Mouse (Mus musculus) limb, embryonic 11.5 days (tissue): ENCODE results near the gene Nelfb. TPM values are rescaled to one million over a fixed set of nuclear protein-coding genes. Genes with fewer than 3 reads are reported as not detected.

Experiments
- ATAC-seq: fragments of 200-750 bp; cut with Nextera tagmentation; 2 replicates; pipeline ENCODE4 v1.8.0; 2017; ENCODE audit warnings: low read depth; ENCODE audit not compliant: insufficient number of reproducible peaks, low FRiP score, low TSS enrichment
- DNase-seq: peaks from one replicate; pipeline ENCODE4 v3.0.0-alpha.2; 2015; ENCODE audit warnings: low spot score
- H3K27ac ChIP-seq: fragments of 300-500 bp; sonication (generic); replicated peaks from 2 replicates; pipeline ENCODE4 v1.5.1; 2014; ENCODE audit warnings: low read depth, mild to moderate bottlenecking, low read length
- H3K27me3 ChIP-seq: fragments of 300-500 bp; sonication (generic); 2 replicates; pipeline ENCODE4 v1.6.1; 2014; ENCODE audit warnings: mild to moderate bottlenecking, low read length, mixed read lengths; ENCODE audit not compliant: control insufficient read depth, insufficient read depth
- H3K36me3 ChIP-seq: fragments of 300-500 bp; sonication (generic); 2 replicates; pipeline ENCODE4 v1.6.1; 2014; ENCODE audit warnings: mild to moderate bottlenecking, low read length, moderate library complexity, mixed read lengths; ENCODE audit not compliant: control insufficient read depth, insufficient read depth
- H3K4me1 ChIP-seq: fragments of 300-500 bp; sonication (generic); 2 replicates; pipeline ENCODE4 v1.6.1; 2014; ENCODE audit warnings: low read length, mixed read lengths; ENCODE audit not compliant: control insufficient read depth, insufficient read depth
- H3K4me2 ChIP-seq: fragments of 300-500 bp; sonication (generic); 2 replicates; pipeline ENCODE4 v1.6.1; 2014; ENCODE audit warnings: low read depth, mild to moderate bottlenecking, moderate library complexity; ENCODE audit not compliant: severe bottlenecking
- H3K4me3 ChIP-seq: fragments of 300-500 bp; sonication (generic); 2 replicates; pipeline ENCODE4 v1.5.1; 2014; ENCODE audit warnings: low read depth, low read length
- H3K9ac ChIP-seq: fragments of 300-500 bp; sonication (generic); 2 replicates; pipeline ENCODE4 v1.6.1; 2014; ENCODE audit warnings: mild to moderate bottlenecking, low read length
- H3K9me3 ChIP-seq: fragments of 300-500 bp; sonication (generic); 2 replicates; pipeline ENCODE4 v1.6.1; 2016; ENCODE audit warnings: low read length; ENCODE audit not compliant: control insufficient read depth
- whole genome bisulfite sequencing: fragments of 180-500 bp; shearing (Covaris S2); extraction: QIAGEN DNeasy Blood & Tissue Kit; methylation state at CpG from one replicate; pipeline ENCODE4 v1.1.7; 2014; 5-methylcytosine and 5-hydroxymethylcytosine counted together
- polyA plus RNA-seq: library from polyadenylated mRNA; unstranded; fragments of >200 nt; fragmentation: Nextera tagmentation; extraction: Ambion mirVana; gene quantifications from 2 replicates; pipeline ENCODE4 v1.2.1, GENCODE M21; 2014

Nelfb gene
- polyA plus RNA-seq, 1 experiment from 2014 or later, result 103 TPM

DNA sequence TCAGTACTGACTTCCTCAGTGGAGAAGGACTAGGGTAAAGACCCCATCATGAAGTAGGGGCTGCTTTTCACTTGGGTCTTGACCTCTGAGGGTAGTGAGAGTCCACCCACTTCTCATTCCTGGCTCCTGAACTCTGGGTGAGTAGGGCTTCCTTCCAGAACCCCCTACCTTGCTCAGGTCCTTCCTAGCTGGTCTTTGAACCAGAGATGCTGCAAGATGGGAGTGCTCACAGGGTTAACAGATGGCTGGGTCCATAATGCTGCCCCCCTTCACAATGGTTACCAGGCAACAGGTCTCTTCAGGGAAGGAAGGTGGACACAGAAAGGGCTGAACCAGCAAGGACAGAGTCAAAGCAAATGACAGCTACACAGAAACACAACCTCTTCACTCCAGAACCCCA, 7.2 kb upstream of the Nelfb start, which contains the start of gene Fam166a:
Fam166a (plus strand) TSS at position 301 of the 400 bp plus-strand sequence.
- ATAC-seq, result no peak
- no peak within 1 kb of the TSS for H3K9ac ChIP-seq
- peaks cover 2% of the 10 kb centered on the region; the same call in 1 of the 2 replicates for H3K36me3 ChIP-seq
- H3K4me1 ChIP-seq, result peaks cover 3% of the 10 kb centered on the region; the same call in 1 of the 2 replicates
- no peaks in the 10 kb centered on the region for H3K9me3 ChIP-seq
- no peak within 1 kb of the TSS for H3K4me3 ChIP-seq
- H3K4me2 ChIP-seq, result no peak within 1 kb of the TSS
- H3K27ac ChIP-seq, result no peak within 1 kb of the TSS
- DNase-seq, result no peak
- H3K27me3 ChIP-seq, result no peaks in the 10 kb centered on the region

DNA sequence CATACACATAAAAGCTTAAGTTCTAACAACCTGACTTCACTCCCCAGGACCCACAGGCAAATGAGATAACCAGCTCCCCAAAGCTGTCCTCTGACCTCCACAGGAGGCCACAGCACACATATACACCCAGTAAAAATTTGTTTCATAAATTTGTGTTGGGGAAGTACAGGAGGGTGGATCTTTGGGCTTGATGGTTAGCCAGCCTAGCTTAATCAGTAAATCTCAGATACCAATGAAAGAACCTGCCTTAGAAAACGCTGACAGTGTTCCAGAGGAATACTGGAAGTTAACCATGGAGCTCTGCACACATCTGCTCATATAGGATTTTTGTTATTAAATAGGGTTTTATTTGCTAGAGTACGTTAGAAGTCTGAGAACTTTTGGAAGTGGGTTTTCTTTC, 6.4 kb upstream of the Nelfb start:
- WGBS, result 60% methylated on average over 2 of the region's 2 CpGs
- H3K9ac ChIP-seq, result no peak overlapping the region
- DNase-seq (no peak), ATAC-seq (no peak)
- no peak overlapping the region for H3K27ac ChIP-seq
- H3K4me2 ChIP-seq, result no peak overlapping the region
- H3K4me1 ChIP-seq, result no peaks in the 10 kb centered on the region
- H3K9me3 ChIP-seq, result no peaks in the 10 kb centered on the region
- no peaks in the 10 kb centered on the region for H3K27me3 ChIP-seq
- H3K36me3 ChIP-seq, result peaks cover 2% of the 10 kb centered on the region; the same call in 1 of the 2 replicates
- H3K4me3 ChIP-seq, result no peak overlapping the region

DNA sequence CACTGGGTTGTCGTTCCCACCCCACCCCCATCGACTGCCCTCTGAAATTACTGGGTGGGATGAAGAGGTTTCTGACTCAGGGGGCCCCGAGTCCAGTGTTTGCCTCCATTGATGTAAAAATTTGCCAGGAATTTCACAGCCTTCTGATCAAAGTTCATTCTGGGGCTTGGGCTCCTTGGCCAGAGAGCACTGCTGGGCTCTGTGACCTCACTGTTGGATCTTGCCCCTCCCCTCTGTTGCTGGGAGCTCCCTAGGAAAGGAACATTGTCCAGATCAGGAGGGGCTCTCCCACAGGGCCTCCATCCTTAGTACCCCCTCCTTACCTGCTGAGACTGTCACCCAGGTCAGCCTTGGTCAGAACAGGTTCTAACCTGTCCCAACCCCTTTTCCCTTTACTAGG, 3.2 kb upstream of the Nelfb start, which contains the start of gene Stpg3:
Stpg3 (minus strand) TSS at position 194 of the 400 bp plus-strand sequence.
- Histone ChIP-seq H3K4me3 (no peak within 1 kb of the TSS), H3K9me3 (no peaks in the 10 kb centered on the region), H3K36me3 (no peaks in the 10 kb centered on the region), H3K27ac (no peak within 1 kb of the TSS), H3K9ac (no peak within 1 kb of the TSS), H3K4me1 (peaks cover 10% of the 10 kb centered on the region), H3K4me2 (no peak within 1 kb of the TSS), H3K27me3 (no peaks in the 10 kb centered on the region)
- ATAC-seq, result no peak
- 82% methylated on average over 3 of the region's 3 CpGs for WGBS
- DNase-seq, result no peak

DNA sequence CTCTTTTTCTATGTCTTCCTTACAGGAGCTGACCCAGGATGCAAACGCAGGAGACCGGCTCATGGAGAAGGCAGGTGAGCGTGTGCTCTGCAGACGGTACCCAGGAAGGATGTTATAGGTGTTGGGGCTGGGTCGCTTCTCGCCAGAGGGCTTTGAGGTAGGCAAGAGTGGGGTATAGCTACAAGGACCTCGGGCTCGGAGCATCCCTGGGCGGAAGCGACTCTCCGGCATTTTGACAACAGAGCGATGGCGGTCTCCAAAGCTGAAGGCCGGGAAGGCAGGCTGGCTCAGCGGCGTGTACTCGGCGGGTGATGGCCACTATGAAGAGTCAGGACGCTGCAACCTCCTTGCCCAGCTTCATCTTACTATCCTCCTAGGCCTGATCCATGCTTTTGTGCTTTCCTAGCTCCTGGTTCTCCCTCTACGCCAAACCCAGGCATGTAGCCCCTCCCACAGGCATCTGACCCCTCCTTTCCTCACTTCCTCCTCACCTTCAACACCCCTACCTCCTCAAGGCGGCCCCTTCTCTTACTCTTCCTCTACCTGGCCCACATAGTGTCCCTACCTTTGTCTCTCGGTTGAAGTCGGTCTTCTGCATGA, 2.1 kb upstream of the Nelfb start:
- 65% methylated on average over 23 of the region's 23 CpGs for WGBS
- no peak overlapping the region for H3K4me2 ChIP-seq
- 0 out of 2 replicates have a peak, but pooled peaks cover 2% of the 10 kb centered on the region for H3K36me3 ChIP-seq
- H3K9ac ChIP-seq, result no peak overlapping the region
- H3K4me3 ChIP-seq, result no peak overlapping the region
- no peak overlapping the region for H3K27ac ChIP-seq
- peaks cover 10% of the 10 kb centered on the region for H3K4me1 ChIP-seq
- no peaks in the 10 kb centered on the region for H3K9me3 ChIP-seq
- no peaks in the 10 kb centered on the region for H3K27me3 ChIP-seq
- DNase-seq, result no peak
- ATAC-seq, result no peak

DNA sequence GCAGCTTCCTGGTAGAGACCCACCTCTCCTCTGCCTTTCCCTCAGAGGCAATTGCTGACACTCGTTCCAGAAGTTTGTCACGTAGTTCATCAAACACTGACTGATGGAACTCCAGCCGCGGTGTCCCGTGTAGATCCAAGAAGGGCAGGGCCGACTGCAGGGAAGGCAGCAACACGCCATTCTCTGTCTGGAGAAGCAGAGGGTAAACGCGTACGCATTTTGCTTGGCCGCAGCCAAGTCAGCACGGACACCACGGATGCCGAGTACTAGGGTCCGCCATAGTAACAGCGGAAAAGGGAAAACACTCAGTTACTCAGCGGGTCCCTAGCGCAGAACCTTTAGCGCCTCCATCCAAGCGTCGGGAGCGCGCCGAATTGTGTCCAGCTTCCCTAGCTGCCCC, 603 bp downstream of the Nelfb start:
- DNase-seq (no peak), ATAC-seq (no peak; the same call in 1 of the 2 replicates)
- H3K27me3 ChIP-seq, result no peaks in the 10 kb centered on the region
- WGBS, result under 1% methylated on average over 24 of the region's 24 CpGs
- peaks cover 10% of the 10 kb centered on the region for H3K36me3 ChIP-seq
- H3K9me3 ChIP-seq, result no peaks in the 10 kb centered on the region
- peak overlapping the region; percentile 85 for H3K9ac ChIP-seq
- H3K4me2 ChIP-seq, result peak overlapping the region; percentile 92
- peak overlapping the region; percentile 91 for H3K4me3 ChIP-seq
- peaks cover 10% of the 10 kb centered on the region for H3K4me1 ChIP-seq
- H3K27ac ChIP-seq, result peak overlapping the region; percentile 83

DNA sequence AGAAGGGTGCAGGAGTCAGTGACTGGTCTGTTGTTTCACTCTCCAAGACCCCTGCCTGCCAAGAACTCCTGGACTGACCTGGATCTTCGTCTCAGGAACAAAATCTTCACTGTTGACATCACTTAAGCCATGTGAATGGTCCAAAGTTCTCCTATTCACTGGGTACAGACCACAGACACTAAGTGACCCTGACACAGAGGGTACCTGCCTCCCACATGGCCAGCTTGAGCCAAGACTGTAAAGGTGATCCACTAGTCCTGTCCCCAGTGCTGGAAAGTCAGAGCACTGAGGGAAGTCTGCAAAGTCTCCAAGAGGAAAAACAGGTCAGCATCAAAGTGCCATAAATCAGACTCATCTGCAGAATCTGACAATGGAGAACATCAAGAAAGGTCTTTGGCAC, 3.7 kb downstream of the Nelfb start:
- Histone ChIP-seq H3K9me3 (no peaks in the 10 kb centered on the region), H3K36me3 (peaks cover 27% of the 10 kb centered on the region), H3K4me2 (no peak overlapping the region), H3K4me3 (no peak overlapping the region), H3K27me3 (no peaks in the 10 kb centered on the region), H3K27ac (no peak overlapping the region), H3K9ac (no peak overlapping the region), H3K4me1 (peaks cover 10% of the 10 kb centered on the region)
- ATAC-seq (no peak), DNase-seq (no peak)
- WGBS, result 75% methylated on average over 1 of the region's 1 CpGs

DNA sequence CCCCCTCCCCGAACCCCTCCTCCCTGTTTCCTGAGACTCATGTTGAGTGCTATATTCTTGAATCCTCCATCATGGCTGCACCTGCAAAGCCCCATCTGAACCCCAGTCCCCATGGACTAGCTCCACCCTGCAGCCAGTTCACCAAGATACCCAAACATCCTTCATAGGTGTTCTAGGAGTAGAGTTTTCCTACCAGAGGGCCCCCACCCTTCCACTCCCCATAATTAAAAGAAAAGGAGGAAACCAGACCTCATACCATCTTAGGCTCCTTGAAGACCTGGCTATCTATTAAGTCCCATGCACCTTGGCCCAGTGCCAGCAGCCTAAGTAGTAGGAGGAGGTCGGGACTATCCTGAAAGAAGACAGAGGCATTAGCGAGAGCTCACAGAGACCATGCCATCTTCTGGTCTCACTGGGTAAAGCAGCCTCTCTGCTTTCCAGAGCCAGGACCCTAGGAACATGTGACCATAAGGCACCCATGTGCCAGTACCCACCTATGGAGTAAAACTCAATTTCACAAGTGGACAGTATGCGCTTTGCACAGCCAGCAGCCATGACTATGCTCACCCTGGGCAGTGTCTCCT, 7.6 kb downstream of the Nelfb start:
- no peak overlapping the region for H3K4me3 ChIP-seq

DNA sequence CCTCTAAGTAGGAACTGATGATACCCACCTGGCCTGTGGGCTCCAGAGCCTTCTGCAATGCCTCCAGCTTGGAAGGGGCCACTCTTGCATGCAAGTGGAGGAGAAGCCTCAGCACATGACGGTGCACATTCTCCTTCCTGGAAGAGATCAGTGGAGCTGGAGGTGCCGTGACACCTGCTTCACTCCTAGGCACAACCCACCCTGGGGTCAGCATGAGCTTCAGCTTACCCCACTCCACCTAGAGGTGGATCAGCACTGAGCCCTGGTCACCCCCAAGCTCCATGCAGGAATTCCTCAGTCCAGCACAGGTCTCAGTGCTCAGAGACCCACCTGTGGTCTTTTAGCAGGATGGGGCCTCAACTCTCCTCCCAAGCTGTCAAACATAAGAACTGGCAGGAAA, 10.7 kb downstream of the Nelfb start:
- no peak for DNase-seq

More for the DNA sequence above, 7.6 kb downstream of the Nelfb start:
- DNase-seq (no peak), ATAC-seq (no peak)
- H3K9me3 ChIP-seq, result no peaks in the 10 kb centered on the region
- no peak overlapping the region for H3K4me2 ChIP-seq
- H3K36me3 ChIP-seq, result peaks cover 45% of the 10 kb centered on the region
- no peak overlapping the region for H3K9ac ChIP-seq
- no peaks in the 10 kb centered on the region for H3K4me1 ChIP-seq
- no peak overlapping the region for H3K27ac ChIP-seq
- H3K27me3 ChIP-seq, result no peaks in the 10 kb centered on the region
- 77% methylated on average over 4 of the region's 4 CpGs for WGBS

More for the DNA sequence above, 10.7 kb downstream of the Nelfb start:
- Histone ChIP-seq H3K27me3 (peaks cover 8% of the 10 kb centered on the region), H3K4me2 (no peak overlapping the region), H3K27ac (no peak overlapping the region), H3K4me1 (peaks cover 5% of the 10 kb centered on the region; the same call in 1 of the 2 replicates), H3K4me3 (no peak overlapping the region), H3K9me3 (no peaks in the 10 kb centered on the region), H3K36me3 (peaks cover 36% of the 10 kb centered on the region), H3K9ac (no peak overlapping the region)
- 91% methylated on average over 2 of the region's 2 CpGs for WGBS
- ATAC-seq, result no peak
